Mouse (Mus musculus): ENCODE measurements at regions not wholly inside any gene's neighbourhood (a gene's known extent, or its start where the extent isn't known, plus 50 kb on each side); places are given as distances from the start of the nearest gene placed in this dataset.
A peak's percentile ranks its signal among the peaks of the same experiment; 100 is the strongest.

GRCm38 (mm10) chr5:91708149-91708548 lies 190.7 kb downstream of the Parm1 start:
- WGBS: 89% methylated on average over 6 of the region's 6 CpGs
- Histone ChIP-seq H3K4me1 (peaks cover 10% of the 10 kb centered on the region; the same call in 1 of the 2 replicates), H3K4me3 (no peak overlapping the region), H3K36me3 (no peaks in the 10 kb centered on the region), H3K9me3 (replicated peaks) (no peaks in the 10 kb centered on the region), H3K27ac (replicated peaks) (no peak overlapping the region), H3K27me3 (ENCODE audit: low read depth, poor library complexity, severe bottlenecking) (no peaks in the 10 kb centered on the region)
- DNase-seq (ENCODE audit: low spot score): no peak

GRCm38 (mm10) chr5:91697075-91697474 lies 179.7 kb downstream of the Parm1 start:
- no peak for DNase-seq (ENCODE audit: low spot score)
- H3K36me3 ChIP-seq: no peaks in the 10 kb centered on the region
- H3K4me3 ChIP-seq: no peak overlapping the region
- peaks cover 3% of the 10 kb centered on the region; the same call in 1 of the 2 replicates for H3K27me3 ChIP-seq (ENCODE audit: low read depth, poor library complexity, severe bottlenecking)
- H3K9me3 ChIP-seq (replicated peaks): no peaks in the 10 kb centered on the region
- WGBS: 86% methylated on average over 6 of the region's 6 CpGs
- H3K4me1 ChIP-seq: peaks cover 23% of the 10 kb centered on the region
- H3K27ac ChIP-seq (replicated peaks): no peak overlapping the region

GRCm38 (mm10) chr5:91696532-91696931 lies 179.1 kb downstream of the Parm1 start:
- Histone ChIP-seq H3K4me1 (peaks cover 28% of the 10 kb centered on the region), H3K27me3 (ENCODE audit: low read depth, poor library complexity, severe bottlenecking) (peaks cover 3% of the 10 kb centered on the region; the same call in 1 of the 2 replicates), H3K9me3 (replicated peaks) (no peaks in the 10 kb centered on the region), H3K27ac (replicated peaks) (no peak overlapping the region), H3K36me3 (no peaks in the 10 kb centered on the region), H3K4me3 (no peak overlapping the region)
- WGBS: 88% methylated on average over 6 of the region's 6 CpGs
- no peak for DNase-seq (ENCODE audit: low spot score)

GRCm38 (mm10) chr5:91695632-91696031 lies 178.2 kb downstream of the Parm1 start:
- WGBS: 84% methylated on average over 3 of the region's 3 CpGs
- Histone ChIP-seq H3K36me3 (no peaks in the 10 kb centered on the region), H3K4me3 (no peak overlapping the region), H3K9me3 (replicated peaks) (no peaks in the 10 kb centered on the region), H3K27ac (replicated peaks) (no peak overlapping the region), H3K4me1 (peaks cover 36% of the 10 kb centered on the region), H3K27me3 (ENCODE audit: low read depth, poor library complexity, severe bottlenecking) (peaks cover 3% of the 10 kb centered on the region; the same call in 1 of the 2 replicates)
- DNase-seq (ENCODE audit: low spot score): no peak

- WGBS: 88% methylated on average over 11 of the region's 11 CpGs
- DNase-seq (ENCODE audit: low spot score): no peak
Observed at GRCm38 (mm10) chr5:91693277-91693676, 175.9 kb downstream of the Parm1 start.

GRCm38 (mm10) chr5:91692292-91692691 lies 174.9 kb downstream of the Parm1 start:
- Histone ChIP-seq H3K4me3 (no peak overlapping the region), H3K4me1 (peaks cover 36% of the 10 kb centered on the region), H3K27ac (replicated peaks) (no peak overlapping the region; the same call in 1 of the 2 replicates), H3K36me3 (no peaks in the 10 kb centered on the region), H3K9me3 (replicated peaks) (no peaks in the 10 kb centered on the region), H3K27me3 (ENCODE audit: low read depth, poor library complexity, severe bottlenecking) (peaks cover 3% of the 10 kb centered on the region; the same call in 1 of the 2 replicates)
- DNase-seq (ENCODE audit: low spot score): peak; percentile 56
- WGBS: 22% methylated on average over 6 of the region's 6 CpGs

More at GRCm38 (mm10) chr5:91693277-91693676, 175.9 kb downstream of the Parm1 start:
- Histone ChIP-seq H3K4me3 (no peak overlapping the region), H3K9me3 (replicated peaks) (no peaks in the 10 kb centered on the region), H3K36me3 (no peaks in the 10 kb centered on the region), H3K27me3 (ENCODE audit: low read depth, poor library complexity, severe bottlenecking) (peaks cover 3% of the 10 kb centered on the region; the same call in 1 of the 2 replicates), H3K27ac (replicated peaks) (no peak overlapping the region), H3K4me1 (peaks cover 36% of the 10 kb centered on the region)

GRCm38 (mm10) chr5:91678727-91679126 lies 161.3 kb downstream of the Parm1 start:
- Histone ChIP-seq H3K27me3 (ENCODE audit: low read depth, poor library complexity, severe bottlenecking) (no peaks in the 10 kb centered on the region), H3K36me3 (no peaks in the 10 kb centered on the region), H3K4me1 (no peaks in the 10 kb centered on the region), H3K27ac (replicated peaks) (no peak overlapping the region), H3K4me3 (no peak overlapping the region), H3K9me3 (replicated peaks) (no peaks in the 10 kb centered on the region)
- DNase-seq (ENCODE audit: low spot score): no peak
- WGBS: 83% methylated on average over 6 of the region's 6 CpGs
